Mouse (Mus musculus) liver, embryonic 14.5 days (tissue): ENCODE data around the gene B3galt1. TPM values are rescaled to one million over a fixed set of nuclear protein-coding genes. Genes with fewer than 3 reads are reported as not detected.

ENCODE experiments used
- ATAC-seq: fragments of 200-750 bp; cut with Nextera tagmentation; 2 replicates; pipeline ENCODE4 v1.8.0; 2017; ENCODE audit warnings: moderate number of reproducible peaks, mild to moderate bottlenecking, moderate library complexity; ENCODE audit not compliant: insufficient read depth
- DNase-seq, 3 experiments: peaks; one replicate each; pipeline ENCODE4 v3.0.0-alpha.2; 2012 to 2013; ENCODE audit warnings: low read depth in 3 of 3, low spot score in 3 of 3
- H3K27ac ChIP-seq: fragments of 300-500 bp; sonication (generic); 2 replicates; pipeline ENCODE4 v1.5.1; 2014; ENCODE audit warnings: moderate library complexity, mild to moderate bottlenecking, control low read depth, inconsistent platforms
- H3K27me3 ChIP-seq: fragments of 300-500 bp; sonication (generic); 2 replicates; pipeline ENCODE4 v1.6.1; 2014; ENCODE audit warnings: mild to moderate bottlenecking, low read length, moderate library complexity; ENCODE audit not compliant: control insufficient read depth, insufficient read depth
- H3K36me3 ChIP-seq: fragments of 300-500 bp; sonication (generic); replicated peaks from 2 replicates; pipeline ENCODE4 v1.6.1; 2014; ENCODE audit warnings: low read depth; ENCODE audit not compliant: control insufficient read depth, insufficient read depth
- H3K4me1 ChIP-seq, 2 experiments: fragments of 200-500 bp in 1 of 2; fragments of 300-500 bp in 1 of 2; sonication (generic) in 1 of 2; replicated peaks; 2 replicates each; pipeline ENCODE4 v1.6.1; 2012 to 2014; ENCODE audit warnings: antibody characterized with exemption in 1 of 2, inconsistent platforms in 1 of 2, low read length in 1 of 2; ENCODE audit not compliant: control insufficient read depth in 2 of 2, insufficient read depth in 2 of 2
- H3K4me2 ChIP-seq: fragments of 300-500 bp; sonication (generic); 2 replicates; pipeline ENCODE4 v1.6.1; 2014; ENCODE audit warnings: low read depth, mild to moderate bottlenecking, control low read depth, moderate library complexity
- H3K4me3 ChIP-seq, 2 experiments: fragments of 200-500 bp in 1 of 2; fragments of 300-500 bp in 1 of 2; sonication (generic) in 1 of 2; 2 replicates each; pipeline ENCODE4 v1.5.1; 2012 to 2014; ENCODE audit warnings: low read depth in 2 of 2, low read length in 2 of 2, mild to moderate bottlenecking in 2 of 2, control low read depth in 1 of 2, inconsistent platforms in 1 of 2, moderate library complexity in 1 of 2; ENCODE audit not compliant: insufficient read depth in 1 of 2
- H3K9ac ChIP-seq: fragments of 300-500 bp; sonication (generic); replicated peaks from 2 replicates; pipeline ENCODE4 v1.6.1; 2014; ENCODE audit warnings: mild to moderate bottlenecking, control low read depth, moderate library complexity
- H3K9me3 ChIP-seq: fragments of 300-500 bp; sonication (generic); 2 replicates; pipeline ENCODE4 v1.6.1; 2016; ENCODE audit warnings: low read length, mixed read lengths; ENCODE audit not compliant: control insufficient read depth
- CTCF ChIP-seq: IDR thresholded peaks from 2 replicates; pipeline ENCODE4 v1.5.1; 2016; ENCODE audit warnings: antibody characterized with exemption, low read depth, control low read depth
- EP300 ChIP-seq: IDR thresholded peaks from 2 replicates; pipeline ENCODE4 v1.6.1; 2016; ENCODE audit warnings: antibody characterized with exemption, low read depth
- WGBS: fragments of 180-500 bp; shearing (Covaris S2); extraction: QIAGEN DNeasy Blood & Tissue Kit; methylation state at CpG from one replicate; pipeline ENCODE4 v1.1.7; 2014; ENCODE audit not compliant: insufficient replicate concordance; 5-methylcytosine and 5-hydroxymethylcytosine counted together
- polyA plus RNA-seq, 2 experiments: library from polyadenylated mRNA; depleted of rRNA in 1 of 2; stranded (reverse) in 1 of 2; unstranded in 1 of 2; fragments of >200 nt; fragmentation: Nextera tagmentation in 1 of 2; extraction: Ambion mirVana in 1 of 2; gene quantifications; 2 replicates each; pipeline versions ENCODE4 v1.2.1 to v1.2.3; 2012 to 2014

The B3galt1 gene
- polyA plus RNA-seq, 2 experiments, result 0.03 to 0.23 TPM

DNA sequence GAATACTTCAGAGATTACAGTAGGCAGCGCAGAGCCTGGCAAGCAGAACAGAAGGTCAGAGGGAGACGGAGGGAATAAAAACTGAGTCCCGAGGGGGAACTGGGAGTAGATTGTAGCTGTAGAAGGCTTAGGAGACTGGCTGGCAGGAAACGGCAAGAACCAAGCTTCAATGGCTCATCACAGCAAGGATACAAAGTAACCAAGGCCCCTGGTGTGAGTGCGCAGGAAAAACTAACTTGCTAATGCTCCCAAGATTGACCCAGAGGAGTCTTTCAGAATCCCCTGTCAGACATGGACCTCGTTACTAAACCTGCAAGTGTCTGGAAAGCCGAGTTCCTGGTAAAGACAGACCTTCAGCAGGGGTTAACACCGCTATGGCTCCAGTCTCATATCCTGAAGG, 21.2 kb upstream of the B3galt1 start:
- H3K4me3 ChIP-seq, result no peak overlapping the region
- no peak overlapping the region for H3K27ac ChIP-seq
- WGBS, result 58% methylated on average over 8 of the region's 8 CpGs
- H3K4me2 ChIP-seq, result no peak overlapping the region
- H3K4me1 ChIP-seq, result no peaks in the 10 kb centered on the region
- H3K9me3 ChIP-seq, result no peaks in the 10 kb centered on the region
- DNase-seq (no peak), ATAC-seq (no peak)
- no peaks in the 10 kb centered on the region for H3K36me3 ChIP-seq
- H3K9ac ChIP-seq, result no peak overlapping the region
- no peak for TF ChIP-seq EP300
- TF ChIP-seq CTCF, result no peak
- H3K27me3 ChIP-seq, result no peaks in the 10 kb centered on the region

DNA sequence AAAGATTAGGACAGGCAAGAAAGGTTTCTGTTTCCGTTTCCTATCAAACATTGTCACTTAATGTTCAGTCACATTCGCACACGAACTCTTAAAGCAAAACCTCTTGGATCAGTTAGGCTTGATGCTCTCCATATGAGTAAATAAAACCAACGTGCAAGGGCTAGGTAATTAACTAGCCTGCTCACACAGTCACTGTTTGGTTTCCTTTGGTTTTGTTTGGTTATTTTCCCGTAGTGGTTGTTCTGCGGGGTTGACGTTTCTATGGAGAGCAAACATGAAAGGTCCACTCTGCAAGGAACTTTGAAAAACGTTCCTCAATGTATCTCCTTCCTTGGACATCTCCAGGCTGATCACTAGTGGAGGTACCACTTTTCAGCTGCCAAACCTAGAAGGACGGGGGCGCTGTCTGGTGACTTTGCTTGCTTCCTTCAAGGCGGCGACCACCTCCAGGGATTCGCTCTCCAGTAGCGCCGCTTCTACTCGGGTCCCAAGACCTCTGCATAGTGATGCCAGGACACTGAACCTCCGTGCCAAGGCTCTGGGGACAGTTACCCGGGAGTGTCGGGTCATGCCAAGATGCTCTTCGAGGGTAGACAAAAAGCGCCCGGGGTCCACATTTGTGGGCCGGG, 706 bp upstream of the B3galt1 start:
- no peak for TF ChIP-seq EP300
- TF ChIP-seq CTCF, result no peak
- peaks cover 28% of the 10 kb centered on the region for H3K27me3 ChIP-seq
- H3K4me2 ChIP-seq, result peak overlapping the region; percentile 48
- no peaks in the 10 kb centered on the region for H3K4me1 ChIP-seq
- H3K9ac ChIP-seq, result no peak overlapping the region
- peak overlapping the region in 1 of 2 experiments; percentile 44; a peak in 2 of 4 replicates for H3K4me3 ChIP-seq
- ATAC-seq, result no peak
- DNase-seq, result no peak
- no peaks in the 10 kb centered on the region for H3K9me3 ChIP-seq
- no peaks in the 10 kb centered on the region for H3K36me3 ChIP-seq
- H3K27ac ChIP-seq, result no peak overlapping the region
- WGBS, result 4% methylated on average over 23 of the region's 23 CpGs

DNA sequence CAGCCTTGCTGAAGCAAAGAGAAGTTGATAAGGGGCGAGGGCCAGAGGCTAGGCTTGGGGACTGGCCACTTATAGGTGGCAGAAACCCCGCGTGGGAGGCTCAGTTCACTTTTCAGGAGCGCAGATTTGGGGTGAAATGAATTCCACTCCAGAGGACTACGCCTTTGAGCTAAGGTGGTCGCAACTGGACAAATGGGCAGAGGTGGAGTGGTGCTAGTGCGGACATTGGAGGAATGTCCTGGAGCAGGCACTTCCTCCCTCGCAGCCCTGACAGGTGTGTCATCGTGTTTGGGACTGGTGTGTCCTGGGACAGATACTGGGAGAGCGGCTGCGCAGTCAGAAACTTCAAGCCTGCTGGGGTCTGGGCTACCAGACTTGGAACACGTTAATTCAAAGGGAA, 895 bp downstream of the B3galt1 start:
- no peaks in the 10 kb centered on the region for H3K36me3 ChIP-seq
- H3K4me3 ChIP-seq, result no peak overlapping the region
- no peak overlapping the region for H3K27ac ChIP-seq
- no peaks in the 10 kb centered on the region for H3K4me1 ChIP-seq
- WGBS, result 5% methylated on average over 12 of the region's 12 CpGs
- H3K27me3 ChIP-seq, result peaks cover 28% of the 10 kb centered on the region
- TF ChIP-seq CTCF, result no peak
- no peak for TF ChIP-seq EP300
- DNase-seq, result no peak
- peak overlapping the region; percentile 48; the same call in 1 of the 2 replicates for H3K4me2 ChIP-seq
- ATAC-seq, result no peak
- H3K9me3 ChIP-seq, result no peaks in the 10 kb centered on the region
- H3K9ac ChIP-seq, result no peak overlapping the region

DNA sequence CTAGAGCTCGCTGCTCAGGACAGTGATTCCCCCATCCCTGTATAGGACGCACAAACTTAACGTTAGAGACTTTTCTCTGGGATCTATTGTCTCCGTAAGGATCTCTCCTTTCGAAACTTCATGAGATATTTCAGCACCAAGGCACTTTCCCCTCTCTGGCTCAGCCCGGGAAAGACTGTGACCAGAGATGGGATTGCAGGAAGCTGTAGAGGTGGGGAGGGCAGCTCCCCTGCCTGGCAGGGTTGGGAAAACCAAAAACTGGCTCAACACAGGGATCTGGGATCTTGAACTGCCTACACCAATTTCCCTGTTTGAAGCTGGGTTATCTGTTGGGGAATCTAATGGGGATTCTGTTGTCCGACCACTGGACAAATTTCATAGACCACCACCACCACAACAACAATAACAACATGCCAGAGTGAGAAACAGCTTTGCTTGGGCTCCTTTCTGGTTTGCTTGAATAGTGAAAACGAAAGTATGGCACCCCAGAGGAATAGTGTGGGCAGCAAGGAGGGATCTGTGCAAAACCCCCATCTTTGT, 1.5 kb downstream of the B3galt1 start:
- Histone ChIP-seq H3K4me1 (no peaks in the 10 kb centered on the region), H3K27ac (no peak overlapping the region), H3K27me3 (peaks cover 28% of the 10 kb centered on the region), H3K36me3 (no peaks in the 10 kb centered on the region), H3K9me3 (no peaks in the 10 kb centered on the region), H3K4me2 (no peak overlapping the region), H3K4me3 (no peak overlapping the region), H3K9ac (no peak overlapping the region)
- DNase-seq (no peak), ATAC-seq (no peak)
- TF ChIP-seq EP300 (no peak), CTCF (no peak)
- WGBS, result 11% methylated on average over 8 of the region's 8 CpGs

DNA sequence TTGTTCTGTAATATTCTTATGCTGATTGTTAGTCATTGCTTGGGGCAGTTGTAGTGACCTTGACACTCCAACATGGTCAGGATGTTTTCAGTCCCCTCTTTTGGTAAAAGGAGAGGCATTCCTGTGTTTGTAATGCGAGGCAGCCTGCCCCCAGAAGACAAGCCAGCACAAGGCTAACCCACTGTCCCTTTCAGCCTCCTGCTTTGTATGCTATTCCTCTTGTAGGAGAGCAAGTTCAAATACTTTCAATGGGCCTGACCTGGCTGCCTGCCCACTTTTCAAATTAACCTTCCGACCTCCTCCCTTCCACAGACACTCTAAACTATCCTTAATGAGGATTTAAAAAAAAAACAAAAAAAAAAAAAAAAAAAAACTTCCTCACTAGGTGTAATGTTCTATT, 11.0 kb downstream of the B3galt1 start:
- ATAC-seq (no peak), DNase-seq (no peak)
- H3K4me3 ChIP-seq, result no peak overlapping the region
- H3K36me3 ChIP-seq, result no peaks in the 10 kb centered on the region
- H3K4me2 ChIP-seq, result no peak overlapping the region
- no peaks in the 10 kb centered on the region for H3K27me3 ChIP-seq
- no peak for TF ChIP-seq CTCF
- TF ChIP-seq EP300, result no peak
- H3K27ac ChIP-seq, result no peak overlapping the region
- 35% methylated on average over 2 of the region's 2 CpGs for WGBS
- H3K9me3 ChIP-seq, result no peaks in the 10 kb centered on the region
- no peak overlapping the region for H3K9ac ChIP-seq
- H3K4me1 ChIP-seq, result no peaks in the 10 kb centered on the region
